Mouse (Mus musculus): Measurements from ENCODE around the gene Rpl18a. TPM values are rescaled to one million over a fixed set of nuclear protein-coding genes. Genes with fewer than 3 reads are reported as not detected.

The Rpl18a gene
- polyA plus RNA-seq, 1 experiment from 2014 or later: 2,704 TPM

DNA sequence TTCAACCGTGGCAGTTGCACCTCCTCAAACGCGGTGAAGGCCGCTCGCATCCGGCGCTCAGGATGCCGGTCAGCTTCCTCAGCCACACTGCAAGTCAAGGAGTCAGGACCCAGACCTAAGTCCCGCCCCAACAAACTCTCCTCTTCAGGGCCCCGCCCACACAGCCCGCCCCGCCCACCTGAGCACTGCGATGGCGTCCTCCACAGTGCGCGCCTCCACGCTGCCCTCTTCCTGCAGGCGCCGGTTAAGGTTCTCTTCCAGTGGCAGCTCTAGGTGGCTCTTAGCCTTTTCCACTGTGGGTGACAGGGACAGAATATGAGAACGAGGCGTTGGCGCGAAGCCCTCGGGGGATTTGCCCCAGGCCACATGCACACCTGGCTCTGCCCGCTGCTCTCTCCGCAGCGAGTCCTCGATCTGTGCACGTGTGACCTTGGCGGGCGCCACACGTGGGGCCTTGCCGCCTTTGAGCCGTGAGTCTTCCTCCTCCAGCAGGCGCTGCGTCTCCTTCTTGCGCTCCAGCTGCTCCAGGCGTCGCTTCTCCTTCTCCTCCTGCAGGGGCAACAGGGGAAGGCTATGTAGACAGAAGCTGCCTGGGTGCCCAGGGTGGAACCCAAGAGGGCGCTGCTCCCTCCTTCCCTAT lies 28.5 kb downstream of the Rpl18a start:
- ATAC-seq (ENCODE audit: low FRiP score) (no peak), DNase-seq (ENCODE audit: low spot score) (no peak)
- H3K27ac ChIP-seq: peak overlapping the region; percentile 81
- 15% methylated on average over 40 of the region's 40 CpGs for WGBS
- H3K4me2 ChIP-seq (replicated peaks): peak overlapping the region; percentile 36
- peak overlapping the region; percentile 24 for H3K9ac ChIP-seq
- 0 out of 2 replicates have a peak overlapping the region, but pooled peaks have one; percentile 6 for H3K4me3 ChIP-seq (replicated peaks; ENCODE audit: low read length)
- no peaks in the 10 kb centered on the region for H3K27me3 ChIP-seq (ENCODE audit: control insufficient read depth, insufficient read depth, low read length)
- H3K36me3 ChIP-seq (replicated peaks; ENCODE audit: control insufficient read depth, insufficient read depth): peaks cover 7% of the 10 kb centered on the region; the same call in 1 of the 2 replicates
- H3K9me3 ChIP-seq (ENCODE audit: control insufficient read depth, low read length): no peaks in the 10 kb centered on the region
- peaks cover 36% of the 10 kb centered on the region for H3K4me1 ChIP-seq (replicated peaks; ENCODE audit: control insufficient read depth, insufficient read depth, low read length)

GRCm38 (mm10) chr8:70866566-70866965 lies 30.6 kb downstream of the Rpl18a start:
- Histone ChIP-seq H3K4me2 (replicated peaks) (no peak overlapping the region), H3K36me3 (replicated peaks; ENCODE audit: control insufficient read depth, insufficient read depth) (peaks cover 7% of the 10 kb centered on the region; the same call in 1 of the 2 replicates), H3K27me3 (ENCODE audit: control insufficient read depth, insufficient read depth, low read length) (no peaks in the 10 kb centered on the region), H3K9me3 (ENCODE audit: control insufficient read depth, low read length) (no peaks in the 10 kb centered on the region), H3K4me3 (replicated peaks; ENCODE audit: low read length) (no peak overlapping the region), H3K9ac (peak overlapping the region; percentile 60; the same call in 1 of the 2 replicates), H3K27ac (peak overlapping the region; percentile 92), H3K4me1 (replicated peaks; ENCODE audit: control insufficient read depth, insufficient read depth, low read length) (peaks cover 48% of the 10 kb centered on the region)
- DNase-seq (ENCODE audit: low spot score) (no peak), ATAC-seq (ENCODE audit: low FRiP score) (no peak)
- 87% methylated on average over 7 of the region's 7 CpGs for WGBS

DNA sequence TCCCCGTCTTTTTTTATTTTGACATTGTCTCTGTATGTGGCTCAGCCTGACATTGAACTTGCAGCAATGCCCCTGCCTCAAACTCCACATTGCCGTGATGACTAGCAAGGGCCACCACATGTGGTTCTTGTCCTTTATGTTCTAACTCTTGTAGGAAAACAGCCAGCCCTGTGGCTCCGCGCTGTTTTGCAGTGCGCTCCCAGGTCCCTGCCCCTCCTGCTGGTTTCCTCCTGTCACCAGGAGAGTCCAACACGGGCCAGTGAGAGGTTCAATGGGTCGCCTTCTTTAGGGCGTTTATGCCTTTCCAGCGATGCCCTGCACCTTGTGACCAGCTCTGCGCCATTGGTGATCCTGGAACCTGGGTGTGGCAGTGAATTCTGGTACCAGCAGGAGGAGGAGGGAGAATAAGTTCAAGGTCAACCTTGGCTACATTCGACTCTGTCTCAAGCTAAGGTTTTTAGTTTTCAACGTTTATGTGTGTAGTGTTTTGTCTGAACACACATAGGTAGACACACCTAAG lies 31.2 kb downstream of the Rpl18a start:
- Histone ChIP-seq H3K36me3 (replicated peaks; ENCODE audit: control insufficient read depth, insufficient read depth) (peaks cover 7% of the 10 kb centered on the region; the same call in 1 of the 2 replicates), H3K4me2 (replicated peaks) (peak overlapping the region; percentile 63), H3K27me3 (ENCODE audit: control insufficient read depth, insufficient read depth, low read length) (no peaks in the 10 kb centered on the region), H3K4me3 (replicated peaks; ENCODE audit: low read length) (peak overlapping the region; percentile 20), H3K9me3 (ENCODE audit: control insufficient read depth, low read length) (no peaks in the 10 kb centered on the region), H3K9ac (peak overlapping the region; percentile 60), H3K4me1 (replicated peaks; ENCODE audit: control insufficient read depth, insufficient read depth, low read length) (peaks cover 48% of the 10 kb centered on the region), H3K27ac (peak overlapping the region; percentile 92)
- DNase-seq (ENCODE audit: low spot score) (no peak), ATAC-seq (ENCODE audit: low FRiP score) (peak; percentile 5)
- WGBS: 8% methylated on average over 12 of the region's 12 CpGs

DNA sequence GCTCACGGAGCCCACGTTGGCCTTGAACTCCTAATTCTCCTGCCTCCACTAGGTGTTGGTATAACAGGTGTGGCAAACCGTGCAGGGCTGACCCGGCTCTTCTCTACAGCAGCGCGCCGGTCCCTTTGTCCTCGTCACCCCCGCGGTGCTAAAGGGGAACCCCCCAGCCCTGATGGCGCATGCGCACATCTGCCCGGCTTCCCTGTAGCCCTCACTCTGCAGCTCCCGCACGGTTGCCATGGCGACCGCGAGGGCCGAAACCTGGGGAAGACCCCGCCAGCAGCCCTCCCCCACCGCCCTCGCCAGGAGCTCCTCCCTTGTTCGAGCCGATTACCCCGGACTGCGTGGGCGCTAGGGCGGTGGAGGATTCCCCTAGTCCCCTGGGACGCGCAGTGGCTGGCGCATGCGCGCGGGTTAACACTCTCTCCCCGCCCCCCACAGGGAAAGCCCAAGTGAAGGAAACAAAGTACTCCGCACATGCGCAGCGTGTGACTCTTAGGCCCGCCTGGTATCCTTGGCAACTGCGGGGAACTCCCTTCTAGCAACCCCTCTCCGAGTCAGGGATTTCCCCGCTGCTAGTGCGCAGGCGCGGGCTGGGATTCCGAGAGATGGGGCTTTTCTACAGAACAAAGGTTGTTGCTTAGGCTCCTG lies 31.7 kb downstream of the Rpl18a start:
- Histone ChIP-seq H3K4me1 (replicated peaks; ENCODE audit: control insufficient read depth, insufficient read depth, low read length) (peaks cover 48% of the 10 kb centered on the region), H3K27ac (peak overlapping the region; percentile 96)
- ATAC-seq (ENCODE audit: low FRiP score): peak; percentile 89

DNA sequence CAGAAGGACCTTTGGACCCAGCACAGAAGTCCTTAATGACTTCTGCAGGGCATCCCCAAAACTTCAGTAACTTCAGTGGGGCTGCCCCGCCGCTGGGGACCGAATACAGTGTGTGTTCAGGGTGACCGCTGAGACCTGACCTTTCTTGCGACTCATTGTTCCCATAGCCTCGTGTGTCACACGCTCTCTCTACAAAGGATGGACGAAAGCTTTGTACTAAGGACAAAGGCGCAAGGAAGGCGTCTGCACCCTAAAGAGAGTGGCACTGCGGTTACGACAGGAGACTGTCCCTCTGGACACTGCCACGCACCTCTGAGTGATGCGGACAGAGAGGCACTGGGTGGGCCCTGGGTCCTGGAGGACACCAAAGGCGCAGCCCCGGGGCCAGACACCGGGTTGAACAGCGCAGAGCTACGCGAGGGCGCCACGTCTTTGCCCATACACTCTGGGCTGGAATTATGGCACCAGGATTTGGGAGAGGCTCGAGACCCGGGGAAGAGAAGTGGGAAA lies 32.4 kb downstream of the Rpl18a start:
- DNase-seq (ENCODE audit: low spot score): peak; percentile 60

More for the DNA sequence above, 31.7 kb downstream of the Rpl18a start:
- H3K9ac ChIP-seq: peak overlapping the region; percentile 75
- no peaks in the 10 kb centered on the region for H3K9me3 ChIP-seq (ENCODE audit: control insufficient read depth, low read length)
- peaks cover 7% of the 10 kb centered on the region; the same call in 1 of the 2 replicates for H3K36me3 ChIP-seq (replicated peaks; ENCODE audit: control insufficient read depth, insufficient read depth)
- peak overlapping the region; percentile 79 for H3K4me2 ChIP-seq (replicated peaks)
- H3K27me3 ChIP-seq (ENCODE audit: control insufficient read depth, insufficient read depth, low read length): no peaks in the 10 kb centered on the region
- DNase-seq (ENCODE audit: low spot score): peak; percentile 100
- under 1% methylated on average over 46 of the region's 46 CpGs for WGBS
- H3K4me3 ChIP-seq (replicated peaks; ENCODE audit: low read length): peak overlapping the region; percentile 44

DNA sequence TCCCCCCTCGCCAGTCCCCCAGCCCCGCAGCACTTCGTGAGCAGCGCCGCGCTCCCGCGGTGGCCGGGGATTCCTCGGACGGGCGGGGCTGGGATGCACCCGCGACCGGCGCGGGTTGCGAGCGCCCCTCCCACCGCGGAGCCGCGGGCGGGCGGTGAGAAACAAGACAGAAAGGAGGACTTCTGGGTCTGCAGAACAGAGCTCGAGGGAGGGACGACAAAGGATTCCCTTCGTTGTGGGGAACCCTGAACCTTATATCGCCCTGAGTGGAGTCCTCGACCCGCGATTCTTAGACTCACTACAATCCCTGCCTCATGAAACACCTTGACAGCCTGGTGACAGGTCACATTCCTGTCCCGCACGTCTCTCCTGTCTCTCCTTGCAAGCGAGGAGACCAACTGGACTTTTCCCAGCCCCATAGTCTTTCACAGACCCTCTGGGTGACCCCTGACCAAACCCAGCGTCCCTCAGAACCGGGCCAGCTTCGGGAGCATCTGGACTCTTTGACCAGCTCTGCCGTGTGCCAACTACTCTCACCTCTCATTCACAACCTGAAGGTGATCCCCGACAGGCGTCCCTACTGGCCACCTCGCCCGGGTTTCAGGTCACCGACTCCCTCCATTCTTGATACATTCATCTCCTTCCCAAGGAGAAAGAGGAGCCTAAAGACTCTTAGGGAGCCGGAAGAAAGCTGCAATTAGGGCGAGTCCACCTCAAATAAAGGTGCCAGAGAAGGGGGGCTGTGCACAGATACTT lies 33.1 kb downstream of the Rpl18a start:
- H3K36me3 ChIP-seq (replicated peaks; ENCODE audit: control insufficient read depth, insufficient read depth): peaks cover 7% of the 10 kb centered on the region; the same call in 1 of the 2 replicates
- no peaks in the 10 kb centered on the region for H3K27me3 ChIP-seq (ENCODE audit: control insufficient read depth, insufficient read depth, low read length)
- no peak for ATAC-seq (ENCODE audit: low FRiP score)
- DNase-seq (ENCODE audit: low spot score): peak; percentile 43
- H3K4me2 ChIP-seq (replicated peaks): peak overlapping the region; percentile 79
- peak overlapping the region; percentile 44 for H3K4me3 ChIP-seq (replicated peaks; ENCODE audit: low read length)
- H3K4me1 ChIP-seq (replicated peaks; ENCODE audit: control insufficient read depth, insufficient read depth, low read length): peaks cover 45% of the 10 kb centered on the region
- H3K27ac ChIP-seq: peak overlapping the region; percentile 96
- H3K9me3 ChIP-seq (ENCODE audit: control insufficient read depth, low read length): no peaks in the 10 kb centered on the region
- WGBS: under 1% methylated on average over 46 of the region's 46 CpGs
- H3K9ac ChIP-seq: peak overlapping the region; percentile 75

More for the DNA sequence above, 32.4 kb downstream of the Rpl18a start:
- Histone ChIP-seq H3K4me3 (replicated peaks; ENCODE audit: low read length) (peak overlapping the region; percentile 44), H3K36me3 (replicated peaks; ENCODE audit: control insufficient read depth, insufficient read depth) (peaks cover 7% of the 10 kb centered on the region; the same call in 1 of the 2 replicates), H3K9ac (peak overlapping the region; percentile 75), H3K4me1 (replicated peaks; ENCODE audit: control insufficient read depth, insufficient read depth, low read length) (peaks cover 48% of the 10 kb centered on the region), H3K27ac (peak overlapping the region; percentile 96), H3K27me3 (ENCODE audit: control insufficient read depth, insufficient read depth, low read length) (no peaks in the 10 kb centered on the region), H3K9me3 (ENCODE audit: control insufficient read depth, low read length) (no peaks in the 10 kb centered on the region), H3K4me2 (replicated peaks) (peak overlapping the region; percentile 79)
- under 1% methylated on average over 24 of the region's 24 CpGs for WGBS
- peak; percentile 6 for ATAC-seq (ENCODE audit: low FRiP score)

DNA sequence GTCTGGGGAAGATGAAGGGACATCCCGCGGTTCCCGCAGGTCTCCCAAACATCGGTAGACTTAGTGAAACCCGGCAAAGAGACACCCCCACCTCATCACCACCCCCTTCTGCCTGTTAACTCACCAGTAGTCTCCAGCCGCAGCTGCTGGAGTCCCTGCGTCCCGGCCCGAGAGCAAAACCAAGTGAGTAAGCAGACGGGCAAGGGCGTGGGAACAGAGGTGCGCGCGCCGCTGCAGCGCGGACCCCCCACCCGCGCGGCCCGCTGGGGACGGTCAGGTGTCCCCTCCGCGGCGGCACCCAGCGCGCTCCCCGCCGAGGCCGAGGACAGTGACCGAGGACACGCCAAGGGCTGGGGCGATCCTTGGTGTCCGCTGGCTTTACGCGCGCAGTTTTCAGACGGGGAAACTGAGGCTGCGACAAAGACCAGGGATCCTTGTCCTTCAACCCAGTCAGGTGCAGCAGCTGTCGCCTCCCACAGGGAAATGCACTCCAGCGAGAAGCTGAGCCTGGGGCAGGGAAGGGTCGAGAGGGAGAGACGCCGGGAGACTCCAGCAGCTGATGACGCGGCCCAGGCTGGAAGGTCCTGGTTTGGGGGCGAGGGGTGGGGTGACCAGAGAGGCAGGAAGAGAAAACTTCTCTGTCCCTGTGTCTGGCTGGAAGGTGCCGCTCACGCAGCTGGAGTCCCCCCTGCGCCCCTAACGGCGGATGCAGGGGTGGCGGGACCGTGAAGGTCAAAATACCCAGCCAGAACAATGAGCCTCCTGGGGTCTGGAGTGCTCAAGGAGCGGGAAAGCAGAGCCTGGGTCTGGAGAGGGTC lies 34.2 kb downstream of the Rpl18a start, which contains the start of gene Kcnn1:
Kcnn1 (minus strand) TSS at position 435 of the 818 bp plus-strand sequence.
- Histone ChIP-seq H3K36me3 (replicated peaks; ENCODE audit: control insufficient read depth, insufficient read depth) (peaks cover 5% of the 10 kb centered on the region; the same call in 1 of the 2 replicates), H3K9me3 (ENCODE audit: control insufficient read depth, low read length) (no peaks in the 10 kb centered on the region), H3K9ac (peak within 1 kb of the TSS; percentile 75), H3K27me3 (ENCODE audit: control insufficient read depth, insufficient read depth, low read length) (no peaks in the 10 kb centered on the region), H3K4me2 (replicated peaks) (peak within 1 kb of the TSS; percentile 79), H3K27ac (peak within 1 kb of the TSS; percentile 96), H3K4me1 (replicated peaks; ENCODE audit: control insufficient read depth, insufficient read depth, low read length) (peaks cover 42% of the 10 kb centered on the region), H3K4me3 (replicated peaks; ENCODE audit: low read length) (peak within 1 kb of the TSS; percentile 44)
- ATAC-seq (ENCODE audit: low FRiP score) (no peak), DNase-seq (ENCODE audit: low spot score) (peak; percentile 34)
- WGBS: under 1% methylated on average over 55 of the region's 55 CpGs

DNA sequence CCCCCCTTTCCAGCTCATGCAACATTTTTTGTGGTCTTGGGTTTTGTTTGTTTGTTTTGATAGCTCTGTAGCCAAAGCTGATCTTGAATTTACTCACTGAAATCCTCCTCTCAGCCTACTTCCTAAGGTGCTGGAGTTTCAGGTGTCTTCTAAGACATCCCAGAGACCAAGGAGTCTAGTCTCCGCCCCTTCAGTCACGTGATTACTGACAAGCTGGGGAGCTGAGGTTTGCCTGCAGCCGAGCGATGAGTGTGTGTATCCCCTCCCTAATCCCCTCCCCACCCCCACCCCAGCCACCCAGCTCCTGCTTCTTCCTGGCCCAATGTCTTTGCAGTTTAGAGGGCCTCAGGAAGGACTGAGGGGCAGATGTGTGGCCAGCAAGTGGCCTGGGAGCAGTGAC lies 39.7 kb downstream of the Rpl18a start:
- H3K4me1 ChIP-seq (replicated peaks; ENCODE audit: control insufficient read depth, insufficient read depth, low read length): peaks cover 26% of the 10 kb centered on the region
- 0 out of 2 replicates have a peak overlapping the region, but pooled peaks have one; percentile 17 for H3K9ac ChIP-seq
- H3K36me3 ChIP-seq (replicated peaks; ENCODE audit: control insufficient read depth, insufficient read depth): peaks cover 9% of the 10 kb centered on the region; the same call in 1 of the 2 replicates
- 7% methylated on average over 4 of the region's 4 CpGs for WGBS
- H3K4me2 ChIP-seq (replicated peaks): no peak overlapping the region
- DNase-seq (ENCODE audit: low spot score): no peak
- no peaks in the 10 kb centered on the region for H3K27me3 ChIP-seq (ENCODE audit: control insufficient read depth, insufficient read depth, low read length)
- H3K4me3 ChIP-seq (replicated peaks; ENCODE audit: low read length): no peak overlapping the region
- H3K9me3 ChIP-seq (ENCODE audit: control insufficient read depth, low read length): no peaks in the 10 kb centered on the region
- ATAC-seq (ENCODE audit: low FRiP score): no peak
- H3K27ac ChIP-seq: no peak overlapping the region
